Mouse (Mus musculus) bone marrow, adult 2 months (tissue): ENCODE results near the gene Lamb1. TPM values are rescaled to one million over a fixed set of nuclear protein-coding genes. Genes with fewer than 3 reads are reported as not detected.

Source experiments
- H3K27ac ChIP-seq: fragments of 200-500 bp; 2 replicates; pipeline ENCODE4 v1.5.1; 2012; ENCODE audit warnings: low read depth, mild to moderate bottlenecking, control low read depth, inconsistent platforms, low read length; ENCODE audit not compliant: control insufficient read depth, poor library complexity, insufficient read depth
- H3K4me1 ChIP-seq: fragments of 200-500 bp; 2 replicates; pipeline ENCODE4 v1.6.1; 2011; ENCODE audit warnings: low read length; ENCODE audit not compliant: control insufficient read depth, insufficient read depth
- H3K4me3 ChIP-seq: fragments of 200-500 bp; replicated peaks from 2 replicates; pipeline ENCODE3; 2011; ENCODE audit warnings: mild to moderate bottlenecking, low read depth, low read length, control low read depth; ENCODE audit not compliant: control insufficient read depth
- CTCF ChIP-seq: fragments of 200-500 bp; IDR thresholded peaks from 2 replicates; pipeline ENCODE4 v1.5.1; 2011; ENCODE audit warnings: low read length, control low read depth; ENCODE audit not compliant: control insufficient read depth, insufficient read depth
- POLR2A ChIP-seq: fragments of 200-500 bp; IDR thresholded peaks from 2 replicates; pipeline ENCODE4 v1.6.1; 2011; ENCODE audit warnings: low read depth, mild to moderate bottlenecking, control low read depth, low read length, borderline replicate concordance; ENCODE audit not compliant: control insufficient read depth
- WGBS: fragments of 180-500 bp; shearing (Covaris S2); methylation state at CpG from one replicate; pipeline ENCODE4 v1.1.7; 2018; 5-methylcytosine and 5-hydroxymethylcytosine counted together
- polyA plus RNA-seq: library from polyadenylated mRNA; stranded (reverse); fragments of >200 nt; gene quantifications from 2 replicates; pipeline ENCODE4 v1.2.4, GENCODE M21; 2011; ENCODE audit warnings: low replicate concordance; ENCODE audit not compliant: missing spikeins, insufficient read depth, insufficient read length

Lamb1 gene
- polyA plus RNA-seq, 1 experiment: 4.8 TPM

GRCm38 (mm10) chr12:31272012-31272735 lies 7.1 kb downstream of the Lamb1 start:
- Histone ChIP-seq H3K4me3 (no peak overlapping the region), H3K27ac (no peak overlapping the region), H3K4me1 (no peaks in the 10 kb centered on the region)
- WGBS: 60% methylated on average over 8 of the region's 8 CpGs
- no peak for TF ChIP-seq POLR2A
- TF ChIP-seq CTCF: no peak

GRCm38 (mm10) chr12:31272846-31273245 lies 7.8 kb downstream of the Lamb1 start:
- Histone ChIP-seq H3K4me3 (no peak overlapping the region), H3K27ac (no peak overlapping the region), H3K4me1 (no peaks in the 10 kb centered on the region)
- WGBS: 64% methylated on average over 2 of the region's 2 CpGs
- TF ChIP-seq POLR2A (no peak), CTCF (no peak)

- WGBS: 78% methylated on average over 7 of the region's 7 CpGs
- H3K27ac ChIP-seq: no peak overlapping the region
- no peak overlapping the region for H3K4me3 ChIP-seq
- H3K4me1 ChIP-seq: no peaks in the 10 kb centered on the region
- TF ChIP-seq CTCF (no peak), POLR2A (no peak)
Observed at GRCm38 (mm10) chr12:31273646-31274045, 8.6 kb downstream of the Lamb1 start.

- Histone ChIP-seq H3K4me1 (no peaks in the 10 kb centered on the region), H3K4me3 (no peak overlapping the region), H3K27ac (no peak overlapping the region)
- 75% methylated on average over 10 of the region's 10 CpGs for WGBS
- no peak for TF ChIP-seq POLR2A
- no peak for TF ChIP-seq CTCF
Observed at GRCm38 (mm10) chr12:31275411-31275810, 10.4 kb downstream of the Lamb1 start.

- 84% methylated on average over 11 of the region's 11 CpGs for WGBS
- no peaks in the 10 kb centered on the region for H3K4me1 ChIP-seq
- no peak for TF ChIP-seq CTCF
- TF ChIP-seq POLR2A: no peak
- H3K27ac ChIP-seq: no peak overlapping the region
- H3K4me3 ChIP-seq: no peak overlapping the region
Observed at GRCm38 (mm10) chr12:31278270-31278669, 13.2 kb downstream of the Lamb1 start.

- Histone ChIP-seq H3K4me3 (no peak overlapping the region), H3K4me1 (no peaks in the 10 kb centered on the region), H3K27ac (no peak overlapping the region)
- no peak for TF ChIP-seq POLR2A
- TF ChIP-seq CTCF: no peak
- WGBS: 80% methylated on average over 7 of the region's 7 CpGs
Observed at GRCm38 (mm10) chr12:31280318-31280717, 15.3 kb downstream of the Lamb1 start.

GRCm38 (mm10) chr12:31281100-31281591 lies 16.1 kb downstream of the Lamb1 start:
- WGBS: 77% methylated on average over 9 of the region's 9 CpGs
- TF ChIP-seq POLR2A: no peak
- TF ChIP-seq CTCF: no peak
- H3K4me1 ChIP-seq: no peaks in the 10 kb centered on the region
- no peak overlapping the region for H3K27ac ChIP-seq
- H3K4me3 ChIP-seq: no peak overlapping the region

- TF ChIP-seq CTCF: no peak
- no peak for TF ChIP-seq POLR2A
- H3K27ac ChIP-seq: no peak overlapping the region
- no peaks in the 10 kb centered on the region for H3K4me1 ChIP-seq
- H3K4me3 ChIP-seq: no peak overlapping the region
- WGBS: 77% methylated on average over 5 of the region's 5 CpGs
Observed at GRCm38 (mm10) chr12:31282241-31282640, 17.2 kb downstream of the Lamb1 start.
